Mouse (Mus musculus): ENCODE measurements around the gene Frmd4a. TPM values are rescaled to one million over a fixed set of nuclear protein-coding genes. Genes with fewer than 3 reads are reported as not detected.
"Not testable (repeated sequence)": the region's sequence is repeated elsewhere in the genome, so short reads cannot be mapped to it uniquely, and the experiment has no call there.

Gene Frmd4a
- total RNA-seq, 2 experiments from 2014 or later = 10.8 to 14.2 TPM

DNA sequence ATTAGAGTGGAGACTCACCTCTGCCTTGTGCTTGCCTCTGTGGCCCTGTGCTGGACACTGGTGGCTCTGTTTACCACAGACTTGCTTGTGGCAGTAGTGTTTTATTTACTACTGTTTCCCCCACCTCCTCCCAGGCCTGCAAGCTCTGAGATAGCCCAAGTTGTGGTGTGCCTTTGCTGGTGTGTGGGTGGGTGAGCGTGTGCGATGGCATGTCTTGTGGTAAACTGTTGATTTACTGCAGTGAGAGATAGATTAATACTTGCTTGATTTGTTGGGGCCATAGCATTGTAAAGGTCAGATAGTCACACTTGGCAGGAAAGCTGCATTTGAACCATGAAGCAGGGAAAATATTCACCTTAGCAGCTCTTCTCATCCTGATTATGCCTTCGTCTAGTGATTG, 172.8 kb downstream of the Frmd4a start:
- intact Hi-C loops (cut with DNase I; ENCODE audit: low total_unique reads) = no loop called here
- DNase-seq = no peak

DNA sequence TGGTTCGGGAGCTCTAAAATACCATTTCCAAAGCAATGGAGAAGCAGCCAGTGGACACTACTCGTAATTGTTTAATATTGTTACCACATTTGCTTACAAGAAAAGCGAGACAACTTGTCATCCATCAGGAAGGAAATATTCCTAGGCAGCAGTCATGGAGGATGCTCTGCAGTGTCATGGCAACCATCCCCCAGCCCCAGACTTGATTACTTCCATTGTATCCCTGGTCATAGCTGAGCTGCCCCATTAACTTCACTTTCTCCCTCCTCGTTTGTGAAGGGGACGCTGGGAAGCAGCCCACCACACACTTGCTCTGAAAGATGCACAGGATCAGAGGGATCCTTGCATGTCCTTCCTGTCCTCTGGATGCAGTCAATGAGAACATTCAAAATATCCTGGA, 173.5 kb downstream of the Frmd4a start:
- no peak for DNase-seq
- intact Hi-C loops (cut with DNase I; ENCODE audit: low total_unique reads) = no loop called here

DNA sequence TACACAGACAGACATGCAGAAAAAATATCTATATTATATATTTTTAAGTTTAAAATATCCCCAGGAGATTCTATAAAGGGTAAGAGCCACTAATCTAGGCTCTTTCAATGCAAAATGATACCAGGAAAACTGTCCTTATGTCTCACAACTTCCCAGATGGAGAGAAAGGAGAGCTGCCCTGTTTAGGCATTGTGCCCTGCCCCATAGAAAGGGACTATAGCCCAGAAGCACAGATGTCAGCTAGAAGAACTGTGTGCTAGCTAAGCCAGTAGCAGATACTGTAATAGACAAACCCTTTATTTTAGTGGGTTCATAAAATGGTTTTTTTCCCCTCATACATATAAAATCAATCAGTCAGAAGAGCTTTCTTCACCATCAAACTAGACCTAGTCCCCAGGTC, 175.7 kb downstream of the Frmd4a start:
- intact Hi-C loops (cut with DNase I; ENCODE audit: low total_unique reads) = no loop called here
- DNase-seq = no peak

DNA sequence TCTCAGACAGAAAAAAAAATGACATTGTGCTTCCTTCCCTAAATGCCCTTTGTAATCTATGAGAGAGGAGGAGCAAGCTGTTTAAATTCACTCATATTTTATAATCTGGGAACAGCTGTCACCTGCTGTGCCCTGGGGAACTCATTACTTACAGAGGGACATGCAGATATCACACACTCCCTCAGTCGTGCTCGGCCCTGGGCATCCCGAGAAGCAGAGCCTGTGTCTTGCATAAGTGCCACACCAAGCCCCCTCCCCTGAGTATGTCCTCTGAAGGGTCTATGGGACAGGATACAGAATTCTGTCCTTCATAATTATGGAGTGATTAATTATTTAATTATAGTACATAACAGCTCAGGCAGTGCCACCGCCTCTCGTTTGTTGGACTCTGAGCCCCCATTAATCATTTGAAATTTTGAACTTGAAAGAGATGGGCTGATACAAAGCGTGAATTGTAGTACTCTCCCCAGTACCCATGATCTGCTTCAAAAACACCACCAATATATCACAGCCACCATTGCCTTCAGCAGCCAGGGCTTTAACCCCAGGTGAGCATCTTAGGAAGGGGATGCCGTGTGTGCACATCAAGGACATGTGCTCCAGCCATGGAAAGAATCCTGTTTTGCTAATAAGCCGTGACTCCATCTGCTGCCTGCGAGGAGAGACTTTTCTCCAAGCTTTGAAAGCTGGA, 177.0 kb downstream of the Frmd4a start:
- intact Hi-C loops (cut with DNase I; ENCODE audit: low total_unique reads) = no loop called here
- no peak for DNase-seq

DNA sequence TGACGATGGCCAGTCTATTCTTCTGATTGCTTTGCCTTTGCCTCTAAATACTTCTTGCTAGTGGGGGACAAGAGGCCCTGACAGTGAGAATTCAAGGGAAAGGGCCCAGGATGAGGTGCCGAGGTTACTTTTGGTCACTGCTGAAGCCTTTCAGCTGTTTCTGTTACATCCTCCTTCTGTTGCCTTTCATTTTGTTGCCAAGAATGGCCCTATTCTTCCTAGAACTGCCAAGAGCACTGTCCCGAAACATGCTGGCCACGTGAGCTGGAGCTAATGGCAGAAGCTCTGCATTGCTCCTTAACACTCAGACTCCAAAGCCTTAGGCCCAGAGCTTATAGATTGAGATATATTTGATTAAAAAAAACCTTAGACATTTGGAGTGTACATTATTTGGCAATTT, 178.5 kb downstream of the Frmd4a start:
- no peak for DNase-seq
- intact Hi-C loops (cut with DNase I; ENCODE audit: low total_unique reads) = no loop called here

DNA sequence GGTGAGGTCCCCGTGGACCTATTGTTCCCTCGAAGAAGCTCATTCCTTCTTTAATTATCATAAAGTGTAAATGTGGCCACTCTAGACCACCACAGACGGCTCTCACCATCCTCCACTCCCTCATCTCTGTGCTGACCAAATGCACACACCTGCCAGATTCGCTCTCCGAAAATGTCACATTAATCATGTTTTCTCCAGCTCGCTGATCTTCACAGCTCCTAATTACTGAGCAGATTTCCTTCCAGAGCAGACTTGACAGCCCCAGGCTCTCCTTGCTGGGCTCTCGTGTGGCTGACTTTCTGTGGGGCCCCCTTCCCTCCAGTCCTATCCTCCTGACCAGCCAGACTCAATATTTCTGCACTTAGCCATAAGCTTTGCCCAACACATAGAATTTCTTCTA, 191.7 kb downstream of the Frmd4a start:
- intact Hi-C loops (cut with DNase I; ENCODE audit: low total_unique reads) = no loop called here
- DNase-seq = no peak

DNA sequence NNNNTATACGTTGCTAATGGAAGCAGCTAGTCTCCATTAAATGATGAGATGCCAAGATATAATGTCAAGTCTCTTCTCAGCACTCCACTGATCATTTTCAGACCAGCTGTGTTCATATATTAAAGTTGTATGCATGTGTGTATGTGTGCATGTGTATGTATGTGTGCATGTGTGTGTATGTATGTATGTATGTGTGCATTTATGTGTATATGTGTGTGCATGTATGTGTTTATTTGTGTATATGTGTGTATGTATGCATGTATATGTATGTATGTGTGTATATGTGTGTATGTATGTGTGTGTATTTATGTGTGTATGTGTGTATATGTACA, 204.9 kb downstream of the Frmd4a start:
- intact Hi-C loops (cut with DNase I; ENCODE audit: low total_unique reads) = loop anchor here (5.0 kb wide), 1 partner anchor 270 kb away; no protein-coding TSS in a partner anchor
- no peak for DNase-seq

DNA sequence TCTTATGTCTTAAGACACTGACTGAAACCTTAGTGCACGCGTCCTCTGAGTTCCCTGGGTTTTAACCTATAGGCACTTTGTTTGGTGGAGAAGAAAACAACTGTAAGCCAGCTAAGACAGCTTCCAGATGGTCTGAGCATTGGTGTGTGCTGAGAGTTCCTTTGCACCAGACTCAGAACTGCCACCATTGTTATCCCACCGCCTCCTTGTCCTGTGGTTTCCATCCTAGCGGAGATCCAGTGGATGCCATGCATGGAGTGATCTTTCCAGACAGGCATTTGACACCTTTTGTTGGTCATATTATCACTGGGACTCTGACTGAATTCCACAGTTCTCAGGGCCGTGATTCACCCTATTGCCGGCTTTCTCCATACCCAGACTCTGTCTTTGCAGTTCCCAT, 205.8 kb downstream of the Frmd4a start:
- no peak for DNase-seq
- intact Hi-C loops (cut with DNase I; ENCODE audit: low total_unique reads) = loop anchor here (5.0 kb wide), 1 partner anchor 269 kb away; no protein-coding TSS in a partner anchor

DNA sequence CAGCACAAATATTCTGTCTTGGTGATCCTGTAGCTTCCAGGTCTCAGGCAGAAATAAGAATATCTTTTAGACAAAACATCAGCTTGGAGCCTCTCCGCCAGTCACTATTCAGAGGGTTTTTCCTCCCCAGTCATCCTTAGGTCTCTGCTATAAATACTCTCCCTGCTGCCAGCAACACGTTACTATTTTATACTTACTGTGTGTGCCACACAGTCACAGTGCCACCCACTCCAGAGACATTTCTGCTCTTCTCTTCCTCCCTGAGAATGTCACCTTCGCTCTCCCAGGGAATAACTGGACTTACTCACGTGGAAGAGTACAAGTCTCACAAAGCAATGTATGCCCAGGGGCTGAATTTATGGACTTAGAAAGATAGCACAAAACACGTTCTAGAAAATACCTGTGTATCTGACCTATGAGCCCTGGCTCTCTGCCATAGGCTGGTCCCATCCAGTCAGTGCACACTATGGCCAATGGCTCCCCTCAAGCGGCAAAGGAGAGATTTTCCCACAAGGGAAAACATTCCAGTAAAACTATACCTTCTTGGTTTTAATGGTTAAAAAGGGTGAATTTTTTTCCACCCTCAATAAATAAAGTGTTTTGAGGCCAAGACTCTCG, 209.5 kb downstream of the Frmd4a start:
- intact Hi-C loops (cut with DNase I; ENCODE audit: low total_unique reads) = no loop called here

DNA sequence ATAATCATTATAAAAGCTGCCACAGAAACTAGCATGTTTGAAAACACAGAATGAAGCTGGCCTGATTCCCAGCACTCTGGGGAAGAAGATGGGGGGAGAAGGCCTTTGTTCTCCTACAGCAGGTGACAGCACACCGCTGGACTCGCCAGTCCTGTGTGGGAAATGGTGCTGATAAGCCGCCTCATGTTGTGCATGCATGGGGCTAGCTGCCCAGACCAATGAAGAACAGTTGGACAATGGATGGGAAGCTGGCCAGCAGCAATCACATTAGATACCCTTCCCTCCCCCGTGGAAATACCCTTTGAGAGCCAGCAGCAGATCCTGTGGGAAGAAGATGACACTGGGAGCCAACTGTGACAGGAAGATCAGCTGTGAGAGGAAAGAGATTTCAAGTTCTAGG, 210.0 kb downstream of the Frmd4a start:
- intact Hi-C loops (cut with DNase I; ENCODE audit: low total_unique reads) = no loop called here
- peak; percentile 16 for DNase-seq

More for the DNA sequence above, 209.5 kb downstream of the Frmd4a start:
- DNase-seq = no peak

DNA sequence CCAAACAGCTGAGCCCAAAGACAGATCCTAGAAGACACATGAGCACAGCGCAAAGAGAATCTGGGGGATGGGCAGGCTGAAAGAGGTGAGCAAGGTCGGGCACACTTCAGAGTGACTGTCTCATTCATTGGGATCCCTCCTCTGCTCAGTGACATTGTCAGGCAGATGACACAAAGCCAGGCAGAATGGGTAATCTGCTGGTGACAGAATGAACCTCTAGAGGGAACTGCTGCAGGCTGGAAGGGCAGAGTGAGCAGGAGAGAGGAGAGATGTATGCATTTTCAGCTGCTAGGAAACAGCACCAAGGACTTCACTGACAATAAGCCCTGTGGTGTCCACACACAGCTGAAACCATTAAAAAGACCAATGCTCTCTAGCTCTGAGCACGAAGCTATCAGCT, 211.0 kb downstream of the Frmd4a start:
- DNase-seq = no peak
- intact Hi-C loops (cut with DNase I; ENCODE audit: low total_unique reads) = no loop called here

DNA sequence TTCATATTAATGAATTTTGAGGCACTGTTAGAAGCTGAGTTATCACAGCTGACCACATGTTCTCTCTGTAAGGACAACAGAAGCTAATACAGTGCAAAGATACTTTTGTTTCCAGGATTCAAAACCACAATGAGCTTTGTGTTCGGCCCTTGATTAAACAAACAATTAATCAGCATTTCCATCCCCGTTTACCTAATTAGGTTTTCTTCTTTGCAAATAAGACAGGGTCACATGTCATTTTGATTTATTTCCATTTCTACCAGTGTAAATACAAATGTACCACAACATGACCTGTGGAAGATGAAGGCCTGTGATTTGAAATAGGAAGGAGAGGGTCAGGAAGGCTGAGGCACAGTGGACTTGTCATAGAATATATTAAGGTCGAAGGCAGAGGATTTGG, 214.8 kb downstream of the Frmd4a start:
- intact Hi-C loops (cut with DNase I; ENCODE audit: low total_unique reads) = no loop called here
- DNase-seq = no peak

DNA sequence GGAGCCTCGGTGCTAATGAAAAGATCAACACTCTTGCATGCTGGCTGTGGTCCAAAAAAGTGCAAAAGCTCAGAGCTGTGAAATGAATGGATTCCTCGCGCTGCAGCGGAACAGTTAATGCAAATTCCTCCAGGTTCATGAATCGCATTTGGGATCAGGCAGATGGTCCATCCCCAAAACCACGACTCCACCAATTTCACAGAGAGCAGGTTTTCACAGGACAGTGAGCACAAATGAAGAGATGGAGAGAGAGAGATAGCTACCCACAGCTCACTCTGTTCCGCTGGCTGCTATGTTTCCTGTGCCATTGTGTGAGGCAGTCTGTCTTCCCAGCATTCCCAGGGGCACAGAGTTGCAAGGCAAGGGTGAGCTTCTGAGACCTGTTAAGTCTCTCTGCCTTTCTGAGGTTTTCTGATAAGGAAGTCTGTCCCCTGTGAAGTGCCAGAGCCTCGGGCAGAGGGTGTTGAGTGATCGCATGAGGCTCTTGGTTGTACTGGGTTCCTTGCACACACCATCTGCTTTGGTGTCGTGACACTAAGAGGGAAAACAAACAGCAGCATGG, 215.3 kb downstream of the Frmd4a start:
- intact Hi-C loops (cut with DNase I; ENCODE audit: low total_unique reads) = no loop called here

DNA sequence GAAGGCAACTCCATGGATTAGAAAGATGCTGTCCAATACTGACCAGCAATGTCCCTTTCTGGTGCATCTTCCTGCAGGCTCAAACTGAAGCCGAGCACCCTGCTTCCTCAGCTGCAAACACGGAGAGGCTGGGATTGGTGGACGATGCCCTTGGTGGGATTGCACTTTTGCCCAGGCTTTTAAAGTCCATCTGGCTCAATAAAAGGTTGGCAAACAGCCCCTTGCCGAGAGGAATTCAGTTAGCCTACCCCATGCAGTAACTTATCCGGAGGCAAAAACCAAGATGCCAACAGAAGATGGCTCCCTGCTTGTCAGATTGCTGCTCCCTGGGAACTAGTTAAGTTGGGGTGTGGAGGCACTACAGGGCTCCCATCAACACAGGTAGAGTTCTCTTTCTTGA, 220.2 kb downstream of the Frmd4a start:
- no peak for DNase-seq
- intact Hi-C loops (cut with DNase I; ENCODE audit: low total_unique reads) = no loop called here

More for the DNA sequence above, 215.3 kb downstream of the Frmd4a start:
- DNase-seq = no peak

DNA sequence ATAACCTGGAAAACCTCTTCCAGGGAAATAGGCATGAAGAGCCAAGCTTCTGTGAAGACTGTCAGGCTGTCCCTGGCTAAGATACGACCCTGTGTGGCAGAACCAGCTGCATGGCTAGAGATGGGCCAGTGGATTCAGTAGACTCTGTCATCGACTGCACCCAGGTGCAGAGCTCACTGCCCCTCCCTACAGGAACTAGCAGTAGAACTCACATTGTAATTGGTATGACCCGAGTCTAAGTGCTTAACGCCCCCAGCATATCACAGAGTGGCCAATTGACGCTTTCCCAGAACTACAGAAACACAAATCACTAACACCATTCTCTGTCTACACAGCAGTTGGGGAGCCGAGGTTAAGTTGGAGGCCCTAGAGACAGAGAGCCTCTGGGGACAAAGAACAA, 232.2 kb downstream of the Frmd4a start:
- DNase-seq = no peak
- intact Hi-C loops (cut with DNase I; ENCODE audit: low total_unique reads) = no loop called here

DNA sequence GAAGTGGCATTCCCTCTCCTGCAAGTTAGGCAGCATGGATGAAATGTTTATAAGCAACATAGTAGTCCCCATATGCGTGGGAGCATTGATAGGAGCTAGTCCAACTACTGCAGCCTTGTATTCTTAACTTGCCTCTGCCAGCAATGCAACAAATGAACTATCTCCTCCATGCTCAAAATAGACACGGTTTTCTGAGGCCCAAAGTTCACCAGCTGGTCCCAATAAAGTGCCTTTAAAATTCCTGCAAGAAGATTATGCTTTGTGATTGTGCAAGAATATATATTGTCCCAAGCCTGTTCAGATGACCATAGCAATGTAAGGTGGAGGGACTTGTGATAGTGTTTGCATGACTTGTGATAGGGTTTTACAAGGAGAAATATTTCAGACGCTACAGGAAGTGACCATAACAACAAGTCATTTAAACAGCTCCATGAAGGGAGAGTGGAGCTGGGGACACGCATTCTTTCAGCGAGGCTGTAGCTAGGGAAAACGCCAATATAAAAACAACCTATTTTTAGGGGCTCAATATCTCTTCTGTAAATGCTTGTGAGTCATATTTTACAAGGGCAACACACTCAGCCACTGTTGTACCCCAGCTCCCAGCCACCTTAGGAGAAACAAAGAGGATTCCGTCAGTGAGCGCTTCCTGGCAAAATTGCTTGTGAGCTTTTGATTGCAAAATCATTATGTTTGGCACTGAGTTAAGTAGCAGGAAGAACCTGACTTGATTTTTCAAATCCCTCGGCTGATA, 235.2 kb downstream of the Frmd4a start:
- no peak for DNase-seq
- intact Hi-C loops (cut with DNase I; ENCODE audit: low total_unique reads) = no loop called here

DNA sequence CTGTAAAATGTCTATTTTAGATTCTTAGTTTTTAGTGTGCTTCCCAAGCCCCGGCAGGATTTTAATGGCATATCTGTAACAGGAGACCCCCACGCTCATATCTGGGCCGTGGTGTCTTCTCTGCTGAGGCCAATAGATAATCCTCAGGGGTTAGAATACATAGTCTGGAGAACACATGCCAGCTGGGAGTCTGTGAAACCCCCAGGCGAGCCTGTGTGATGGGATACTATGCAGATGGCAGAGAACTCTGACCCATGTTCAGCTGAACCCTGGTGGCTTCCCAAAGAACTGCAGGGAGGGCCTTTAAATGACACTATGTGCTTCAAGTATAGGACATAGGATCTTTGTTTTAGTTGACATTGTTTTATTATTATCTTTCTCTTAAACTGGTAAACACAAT, 235.8 kb downstream of the Frmd4a start:
- intact Hi-C loops (cut with DNase I; ENCODE audit: low total_unique reads) = no loop called here
- peak; percentile 53 for DNase-seq

DNA sequence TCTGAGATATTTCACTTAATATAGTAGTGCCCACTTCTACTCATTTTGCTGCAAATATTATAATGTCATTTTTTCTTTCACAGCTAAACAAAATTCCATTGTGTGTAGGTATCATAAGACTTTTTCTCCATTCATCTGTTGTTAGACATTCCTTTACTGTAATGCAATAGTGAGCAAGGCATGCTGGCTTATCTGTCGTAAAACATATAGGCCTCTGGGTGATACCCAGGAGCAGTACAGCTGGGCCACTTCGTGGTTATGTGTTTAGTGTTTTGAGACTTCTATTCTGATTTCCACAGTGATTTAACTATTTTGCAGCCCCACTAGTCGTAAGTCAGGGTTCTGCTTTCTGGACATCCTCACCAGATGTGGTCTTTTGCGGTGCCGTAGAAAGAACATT, 236.6 kb downstream of the Frmd4a start:
- no peak for DNase-seq
- intact Hi-C loops (cut with DNase I; ENCODE audit: low total_unique reads) = no loop called here

DNA sequence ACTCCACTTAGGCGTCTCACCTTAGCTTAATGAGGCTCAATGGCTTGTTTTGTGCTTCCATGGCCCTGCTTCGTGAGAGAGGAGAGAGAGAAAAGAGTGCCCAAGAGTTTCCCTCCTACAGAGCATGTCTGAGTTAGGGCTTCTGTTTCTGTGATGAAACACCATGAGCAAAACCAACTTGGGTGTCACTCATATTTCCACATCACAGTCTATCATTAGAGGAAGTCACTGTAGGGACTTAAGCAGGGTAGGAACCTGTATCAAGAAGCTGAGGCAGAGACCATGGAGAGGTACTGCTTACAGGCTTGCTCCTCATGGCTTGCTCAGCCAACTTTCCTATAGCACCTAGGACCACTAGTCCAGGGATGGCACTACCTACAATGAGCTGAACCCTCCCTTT, 238.7 kb downstream of the Frmd4a start:
- intact Hi-C loops (cut with DNase I; ENCODE audit: low total_unique reads) = no loop called here
- DNase-seq = no peak

DNA sequence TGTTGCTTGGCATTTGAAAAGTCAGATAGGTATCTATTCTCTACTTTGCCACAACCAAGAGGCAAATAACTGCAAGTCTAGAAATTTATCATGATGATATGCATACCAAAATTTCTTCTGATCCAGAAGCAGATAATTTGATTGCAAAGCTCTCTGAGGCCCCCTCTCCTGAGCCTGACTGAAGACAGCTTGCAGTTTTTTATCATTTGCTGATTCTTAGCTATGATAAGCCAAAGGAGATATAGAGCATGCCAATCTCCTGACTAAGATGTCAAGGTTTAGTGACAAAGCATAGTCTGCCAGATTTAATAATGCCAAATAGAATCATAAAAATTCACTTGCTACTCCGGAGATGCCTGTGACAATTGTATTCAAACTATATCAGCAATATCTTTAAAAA, 240.1 kb downstream of the Frmd4a start:
- intact Hi-C loops (cut with DNase I; ENCODE audit: low total_unique reads) = no loop called here
- DNase-seq = no peak

DNA sequence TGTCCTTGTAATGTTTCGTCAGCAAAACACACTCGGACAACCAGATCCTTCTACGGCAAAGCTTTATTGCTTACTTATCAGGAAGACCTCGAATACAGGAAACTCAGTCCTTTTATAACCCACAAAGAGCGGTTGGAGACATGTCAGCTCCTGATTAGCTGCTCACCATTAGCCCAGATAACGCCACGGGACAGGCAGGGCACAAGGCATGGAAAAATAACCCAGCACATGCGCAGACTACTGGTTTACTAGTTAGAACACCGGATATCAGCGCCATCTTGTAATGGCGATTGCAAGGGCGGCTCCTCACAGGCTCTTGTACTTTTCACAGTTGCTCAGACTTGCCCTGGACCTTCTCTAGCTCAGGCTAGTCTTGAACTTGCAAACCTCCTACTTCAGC, 241.3 kb downstream of the Frmd4a start:
- DNase-seq; intact Hi-C loops (cut with DNase I; ENCODE audit: low total_unique reads): not testable (repeated sequence)
